Mouse (Mus musculus) midbrain, postnatal 0 days (tissue): ENCODE results near the gene Fdx1l. TPM values are rescaled to one million over a fixed set of nuclear protein-coding genes. Genes with fewer than 3 reads are reported as not detected.

ENCODE experiments used
- ATAC-seq: fragments of 200-750 bp; cut with Nextera tagmentation; 2 replicates; pipeline ENCODE4 v1.8.0; 2017; ENCODE audit warnings: moderate number of reproducible peaks, mild to moderate bottlenecking, moderate TSS enrichment, moderate library complexity; ENCODE audit not compliant: low FRiP score
- DNase-seq: peaks from one replicate; pipeline ENCODE4 v3.0.0-alpha.2; 2015; ENCODE audit warnings: low spot score
- H3K27ac ChIP-seq: fragments of 300-500 bp; sonication (generic); 2 replicates; pipeline ENCODE4 v1.5.1; 2014; ENCODE audit warnings: low read depth, mild to moderate bottlenecking, low read length, mixed read lengths
- H3K27me3 ChIP-seq: fragments of 300-500 bp; sonication (generic); 2 replicates; pipeline ENCODE4 v1.6.1; 2014; ENCODE audit warnings: low read length, control low read depth, mixed read lengths; ENCODE audit not compliant: insufficient read depth
- H3K36me3 ChIP-seq: fragments of 300-500 bp; sonication (generic); 2 replicates; pipeline ENCODE4 v1.6.1; 2014; ENCODE audit warnings: low read length, control low read depth, mixed read lengths; ENCODE audit not compliant: insufficient read depth
- H3K4me1 ChIP-seq: fragments of 300-500 bp; sonication (generic); 2 replicates; pipeline ENCODE4 v1.6.1; 2014; ENCODE audit warnings: mild to moderate bottlenecking, control low read depth, antibody characterized with exemption, low read length, mixed read lengths; ENCODE audit not compliant: insufficient read depth
- H3K4me2 ChIP-seq: fragments of 300-500 bp; sonication (generic); 2 replicates; pipeline ENCODE4 v1.6.1; 2014; ENCODE audit warnings: low read depth, mild to moderate bottlenecking, low read length, mixed read lengths; ENCODE audit not compliant: poor library complexity, severe bottlenecking
- H3K4me3 ChIP-seq: fragments of 300-500 bp; sonication (generic); 2 replicates; pipeline ENCODE4 v1.5.1; 2014; ENCODE audit warnings: low read depth, mild to moderate bottlenecking, low read length, moderate library complexity
- H3K9ac ChIP-seq: fragments of 300-500 bp; sonication (generic); replicated peaks from 2 replicates; pipeline ENCODE4 v1.6.1; 2014; ENCODE audit warnings: mild to moderate bottlenecking, low read length, moderate library complexity, mixed read lengths; ENCODE audit not compliant: poor library complexity, severe bottlenecking
- H3K9me3 ChIP-seq: fragments of 300-500 bp; sonication (generic); 2 replicates; pipeline ENCODE4 v1.6.1; 2016; ENCODE audit warnings: low read length, control low read depth
- CTCF ChIP-seq: IDR thresholded peaks from 2 replicates; pipeline ENCODE4 v1.5.1; 2016; ENCODE audit warnings: antibody characterized with exemption, mild to moderate bottlenecking
- WGBS: fragments of 180-500 bp; shearing (Covaris S2); extraction: QIAGEN DNeasy Blood & Tissue Kit; methylation state at CpG from one replicate; pipeline ENCODE4 v1.1.7; 2014; 5-methylcytosine and 5-hydroxymethylcytosine counted together
- polyA plus RNA-seq: library from polyadenylated mRNA; unstranded; fragments of >200 nt; fragmentation: Nextera tagmentation; extraction: Ambion mirVana; gene quantifications from 2 replicates; pipeline ENCODE4 v1.2.1, GENCODE M21; 2015
- total RNA-seq: library from RNA; depleted of rRNA; stranded (reverse); fragments of >200 nt; gene quantifications from 2 replicates; pipeline ENCODE4 v1.2.3, GENCODE M21; 2014; rRNA removed

Fdx1l gene
- total RNA-seq (67.3 and 81.3 TPM in 2 replicates), polyA plus RNA-seq (86.5 and 95.3 TPM in 2 replicates)

GRCm38 (mm10) chr9:21073044-21073840 lies at the start of gene Fdx1l, which contains the start of gene Gm49373:
Gene Fdx1l (minus strand): TSS chr9:21073614.
Gene Gm49373 (minus strand): TSS chr9:21073096.
- Histone ChIP-seq H3K4me2 (peak within 1 kb of the TSS; percentile 92), H3K27ac (peak within 1 kb of the TSS; percentile 78), H3K9ac (peak within 1 kb of the TSS; percentile 91), H3K27me3 (no peaks in the 10 kb centered on the region), H3K4me1 (0 out of 2 replicates have a peak, but pooled peaks cover 6% of the 10 kb centered on the region), H3K4me3 (peak within 1 kb of the TSS; percentile 90), H3K36me3 (peaks cover 28% of the 10 kb centered on the region), H3K9me3 (no peaks in the 10 kb centered on the region)
- DNase-seq = peak; percentile 94
- TF ChIP-seq CTCF = no peak
- WGBS = 3% methylated on average over 50 of the region's 58 CpGs
- ATAC-seq = peak; percentile 92

- Histone ChIP-seq H3K27me3 (no peaks in the 10 kb centered on the region), H3K9ac (no peak overlapping the region), H3K4me2 (no peak overlapping the region), H3K9me3 (no peaks in the 10 kb centered on the region), H3K36me3 (peaks cover 28% of the 10 kb centered on the region), H3K4me1 (no peaks in the 10 kb centered on the region), H3K4me3 (no peak overlapping the region), H3K27ac (no peak overlapping the region)
- ATAC-seq (no peak), DNase-seq (no peak)
- TF ChIP-seq CTCF = no peak
- WGBS = 91% methylated on average over 16 of the region's 16 CpGs
These were observed 48.1 kb upstream of the Fdx1l start for GRCm38 (mm10) chr9:21121483-21121882.

GRCm38 (mm10) chr9:21117073-21117472 lies 43.7 kb upstream of the Fdx1l start:
- Histone ChIP-seq H3K36me3 (peaks cover 21% of the 10 kb centered on the region), H3K4me2 (no peak overlapping the region), H3K4me3 (no peak overlapping the region), H3K9me3 (no peaks in the 10 kb centered on the region), H3K27ac (no peak overlapping the region), H3K27me3 (no peaks in the 10 kb centered on the region), H3K4me1 (no peaks in the 10 kb centered on the region), H3K9ac (no peak overlapping the region)
- DNase-seq (no peak), ATAC-seq (no peak)
- 84% methylated on average over 6 of the region's 6 CpGs for WGBS
- TF ChIP-seq CTCF = no peak

GRCm38 (mm10) chr9:21115105-21115504 lies 41.7 kb upstream of the Fdx1l start:
- no peak overlapping the region for H3K9ac ChIP-seq
- H3K27me3 ChIP-seq = no peaks in the 10 kb centered on the region
- H3K4me3 ChIP-seq = no peak overlapping the region
- no peaks in the 10 kb centered on the region for H3K9me3 ChIP-seq
- 94% methylated on average over 8 of the region's 8 CpGs for WGBS
- DNase-seq (no peak), ATAC-seq (no peak)
- no peak for TF ChIP-seq CTCF
- H3K27ac ChIP-seq = no peak overlapping the region
- H3K4me2 ChIP-seq = no peak overlapping the region
- no peaks in the 10 kb centered on the region for H3K4me1 ChIP-seq
- peaks cover 14% of the 10 kb centered on the region for H3K36me3 ChIP-seq

GRCm38 (mm10) chr9:21114190-21114589 lies 40.8 kb upstream of the Fdx1l start:
- ATAC-seq (no peak), DNase-seq (no peak)
- WGBS = 93% methylated on average over 7 of the region's 7 CpGs
- Histone ChIP-seq H3K4me1 (no peaks in the 10 kb centered on the region), H3K4me2 (no peak overlapping the region), H3K4me3 (no peak overlapping the region), H3K27ac (no peak overlapping the region), H3K36me3 (peaks cover 13% of the 10 kb centered on the region; the same call in 1 of the 2 replicates), H3K27me3 (no peaks in the 10 kb centered on the region), H3K9ac (no peak overlapping the region), H3K9me3 (no peaks in the 10 kb centered on the region)
- no peak for TF ChIP-seq CTCF

- Histone ChIP-seq H3K4me3 (no peak overlapping the region), H3K27ac (no peak overlapping the region), H3K9me3 (no peaks in the 10 kb centered on the region), H3K36me3 (peaks cover 17% of the 10 kb centered on the region), H3K9ac (no peak overlapping the region), H3K4me1 (no peaks in the 10 kb centered on the region), H3K4me2 (no peak overlapping the region), H3K27me3 (no peaks in the 10 kb centered on the region)
- DNase-seq = no peak
- TF ChIP-seq CTCF = no peak
- no peak for ATAC-seq
- WGBS = 86% methylated on average over 6 of the region's 6 CpGs
These were observed 40.3 kb upstream of the Fdx1l start for GRCm38 (mm10) chr9:21113751-21114150.
